Mouse (Mus musculus): Measurements from ENCODE around the gene Aqp1. TPM values are rescaled to one million over a fixed set of nuclear protein-coding genes. Genes with fewer than 3 reads are reported as not detected.

Gene Aqp1
- total and polyA plus RNA-seq, 3 experiments = 50.3 TPM; not detected in 2

- H3K27me3 ChIP-seq (ENCODE audit: insufficient read depth, low read length) = peaks cover 5% of the 10 kb centered on the region; the same call in 1 of the 2 replicates
Measured at GRCm38 (mm10) chr6:55396176-55396575, 59.9 kb downstream of the Aqp1 start.

DNA sequence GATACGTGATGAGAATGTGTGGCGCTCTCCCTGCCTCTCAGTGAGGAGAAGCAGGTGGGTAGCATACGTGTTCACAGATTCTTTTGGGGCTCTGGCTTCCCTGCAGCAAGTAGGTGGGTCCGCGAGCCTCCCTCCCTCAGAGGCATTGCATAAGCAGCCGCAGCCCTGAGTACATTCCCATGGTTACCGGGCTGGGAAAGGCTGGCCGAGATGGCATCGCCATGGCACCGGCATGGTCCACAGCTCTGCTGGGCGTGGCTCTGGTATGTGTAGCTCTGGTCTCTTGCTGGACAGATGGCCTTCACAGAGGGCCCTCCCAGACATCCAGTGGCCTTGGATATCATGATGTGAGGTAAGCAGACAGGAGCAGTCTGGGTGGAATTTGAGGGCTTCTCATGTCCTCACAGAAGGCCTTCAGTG is 60.4 kb downstream of the Aqp1 start:
- H3K27me3 ChIP-seq (ENCODE audit: insufficient read depth, low read length) = peaks cover 5% of the 10 kb centered on the region; the same call in 1 of the 2 replicates
- no peaks in the 10 kb centered on the region for H3K9me3 ChIP-seq (replicated peaks)
- TF ChIP-seq TAL1 (conservative IDR thresholded peaks at IDR 0.05; ENCODE audit: low read depth, low read length) (no peak), CTCF (IDR thresholded peaks at IDR 0.05; ENCODE audit: low read depth, low read length) (no peak), GATA1 (IDR thresholded peaks at IDR 0.05; ENCODE audit: borderline replicate concordance, low read length) (no peak), GATA2 (IDR thresholded peaks at IDR 0.05; ENCODE audit: borderline replicate concordance, low read depth, low read length) (no peak), POLR2AphosphoS5 (IDR thresholded peaks at IDR 0.05; ENCODE audit: insufficient replicate concordance, low read depth, low read length) (no peak)
- ATAC-seq (ENCODE audit: extremely low read depth, insufficient number of reproducible peaks, low FRiP score, poor library complexity, severe bottlenecking) (no peak), DNase-seq (ENCODE audit: low spot score) (no peak)
- H3K4me1 ChIP-seq (ENCODE audit: insufficient read depth, low read depth, low read length) = no peaks in the 10 kb centered on the region
- no peaks in the 10 kb centered on the region for H3K36me3 ChIP-seq (replicated peaks)
- H3K4me3 ChIP-seq (ENCODE audit: low read depth, low read length) = no peak overlapping the region

More at GRCm38 (mm10) chr6:55396176-55396575, 59.9 kb downstream of the Aqp1 start:
- Histone ChIP-seq H3K9me3 (replicated peaks) (no peaks in the 10 kb centered on the region), H3K4me3 (ENCODE audit: low read depth, low read length) (no peak overlapping the region), H3K36me3 (replicated peaks) (no peaks in the 10 kb centered on the region), H3K4me1 (ENCODE audit: insufficient read depth, low read depth, low read length) (no peaks in the 10 kb centered on the region)
- ATAC-seq (ENCODE audit: extremely low read depth, insufficient number of reproducible peaks, low FRiP score, poor library complexity, severe bottlenecking) (no peak), DNase-seq (ENCODE audit: low spot score) (no peak)
- TF ChIP-seq GATA1 (IDR thresholded peaks at IDR 0.05; ENCODE audit: borderline replicate concordance, low read length) = no peak

Other genes starting within 250 kb of the Aqp1 start
- not detected in 2 replicates for gene Crhr2, start 203.4 kb upstream of the Aqp1 start, total RNA-seq (2014; fragmentation: Nextera tagmentation)
- gene Crhr2, start 203.4 kb upstream of the Aqp1 start, total RNA-seq (2017) = 0.12 and 0.22 TPM in 2 replicates
- not detected in 2 replicates for gene Crhr2, start 203.4 kb upstream of the Aqp1 start, polyA plus RNA-seq (2012)
- gene Inmt, start 161.4 kb upstream of the Aqp1 start, total RNA-seq (2014; fragmentation: Nextera tagmentation) = not detected in 2 replicates
- not detected in 2 replicates for gene Inmt, start 161.4 kb upstream of the Aqp1 start, total RNA-seq (2017)
- not detected in 2 replicates for gene Inmt, start 161.4 kb upstream of the Aqp1 start, polyA plus RNA-seq (2012)
- gene Mindy4, start 133.0 kb upstream of the Aqp1 start, total RNA-seq (2014; fragmentation: Nextera tagmentation) = not detected in 2 replicates
- gene Mindy4, start 133.0 kb upstream of the Aqp1 start, total RNA-seq (2017) = 0.05 and 0.17 TPM in 2 replicates
- not detected in 2 replicates for gene Mindy4, start 133.0 kb upstream of the Aqp1 start, polyA plus RNA-seq (2012)
- not detected in 2 replicates for gene Ghrhr, start 39.9 kb downstream of the Aqp1 start, total RNA-seq (2014; fragmentation: Nextera tagmentation)
- gene Ghrhr, start 39.9 kb downstream of the Aqp1 start, total RNA-seq (2017) = 0.06 and 0.11 TPM in 2 replicates
- gene Ghrhr, start 39.9 kb downstream of the Aqp1 start, polyA plus RNA-seq (2012) = not detected in 2 replicates
- gene Adcyap1r1, start 115.5 kb downstream of the Aqp1 start, total RNA-seq (2014; fragmentation: Nextera tagmentation) = not detected in 2 replicates
- gene Adcyap1r1, start 115.5 kb downstream of the Aqp1 start, total RNA-seq (2017) = 0.05 TPM in 1 of 2 replicates, not detected in the other
- gene Adcyap1r1, start 115.5 kb downstream of the Aqp1 start, polyA plus RNA-seq (2012) = not detected in 2 replicates

Measured in G1E (cell line).